Mouse (Mus musculus): ENCODE measurements around the gene Gpat3. TPM values are rescaled to one million over a fixed set of nuclear protein-coding genes. Genes with fewer than 3 reads are reported as not detected.

The Gpat3 gene
- polyA plus RNA-seq, 1 experiment from 2014 or later: 0.57 TPM

DNA sequence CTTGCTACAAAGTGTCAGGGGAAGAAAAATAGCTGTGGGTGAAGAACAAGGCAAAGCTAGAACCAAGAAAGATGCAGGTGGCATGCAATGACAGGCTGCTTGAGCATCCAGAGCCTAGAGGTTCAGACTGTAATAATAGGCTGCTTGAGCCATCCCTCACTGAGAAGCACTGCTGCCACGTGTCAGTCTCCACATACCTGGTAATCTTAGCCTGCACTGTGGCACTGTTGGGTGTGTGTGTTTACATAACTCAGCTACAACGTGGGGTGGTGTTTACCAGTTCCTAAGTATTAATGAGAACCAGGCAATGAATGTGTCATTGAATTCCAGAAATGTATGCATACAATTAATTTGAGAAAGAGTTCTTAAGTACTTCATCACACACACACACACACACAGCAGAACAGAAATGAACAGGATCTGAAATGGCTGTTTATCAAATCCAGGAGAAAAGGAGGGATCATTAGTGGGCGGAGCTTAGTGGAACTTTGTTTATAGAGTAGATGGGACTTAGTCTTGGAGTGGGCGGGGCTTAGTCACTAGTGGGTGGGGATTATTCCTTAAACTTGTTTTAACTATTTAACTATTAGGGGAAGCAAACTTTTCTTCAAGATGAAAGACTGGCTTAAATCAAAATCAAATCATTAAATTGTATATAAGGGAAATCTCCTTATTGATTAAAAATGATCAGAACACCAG, 23.8 kb downstream of the Gpat3 start:
- Histone ChIP-seq H3K4me2 (ENCODE audit: low read length) (no peak overlapping the region), H3K36me3 (ENCODE audit: control insufficient read depth, insufficient read depth, low read length) (no peaks in the 10 kb centered on the region), H3K27me3 (ENCODE audit: control insufficient read depth, insufficient read depth, low read depth, low read length) (no peaks in the 10 kb centered on the region), H3K9ac (ENCODE audit: low read depth, low read length) (no peak overlapping the region), H3K9me3 (replicated peaks; ENCODE audit: control insufficient read depth, low read length, poor library complexity, severe bottlenecking) (no peaks in the 10 kb centered on the region), H3K27ac (ENCODE audit: low read length) (no peak overlapping the region), H3K4me1 (ENCODE audit: control insufficient read depth, insufficient read depth, low read length) (no peaks in the 10 kb centered on the region), H3K4me3 (ENCODE audit: low read depth, low read length) (no peak overlapping the region)
- WGBS: 75% methylated on average over 4 of the region's 4 CpGs
- ATAC-seq: no peak

DNA sequence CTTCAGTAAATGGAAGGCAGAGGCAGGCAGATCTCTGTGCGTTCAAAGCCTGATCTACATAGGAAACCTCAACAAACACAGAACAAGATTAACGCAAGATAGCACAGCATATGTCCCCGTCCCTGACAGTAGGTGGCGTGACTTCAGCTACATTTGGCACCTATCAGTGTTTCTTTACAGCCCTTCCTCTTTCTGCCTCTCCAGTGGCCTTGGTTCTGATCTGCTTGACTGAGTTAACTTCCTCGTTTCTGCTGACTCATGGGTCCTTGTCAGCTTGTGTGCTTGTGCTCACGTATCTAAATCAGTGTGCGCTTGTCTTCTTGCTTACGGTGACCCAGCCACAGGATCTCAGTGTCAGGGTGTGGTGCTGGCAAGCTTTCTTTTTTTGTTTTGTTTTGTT, 26.5 kb downstream of the Gpat3 start:
- no peak overlapping the region for H3K4me3 ChIP-seq (ENCODE audit: low read depth, low read length)
- no peaks in the 10 kb centered on the region for H3K36me3 ChIP-seq (ENCODE audit: control insufficient read depth, insufficient read depth, low read length)
- H3K27me3 ChIP-seq (ENCODE audit: control insufficient read depth, insufficient read depth, low read depth, low read length): no peaks in the 10 kb centered on the region
- ATAC-seq: no peak
- H3K4me1 ChIP-seq (ENCODE audit: control insufficient read depth, insufficient read depth, low read length): no peaks in the 10 kb centered on the region
- no peak overlapping the region for H3K9ac ChIP-seq (ENCODE audit: low read depth, low read length)
- H3K27ac ChIP-seq (ENCODE audit: low read length): no peak overlapping the region
- H3K4me2 ChIP-seq (ENCODE audit: low read length): no peak overlapping the region
- H3K9me3 ChIP-seq (replicated peaks; ENCODE audit: control insufficient read depth, low read length, poor library complexity, severe bottlenecking): no peaks in the 10 kb centered on the region
- 92% methylated on average over 8 of the region's 8 CpGs for WGBS

DNA sequence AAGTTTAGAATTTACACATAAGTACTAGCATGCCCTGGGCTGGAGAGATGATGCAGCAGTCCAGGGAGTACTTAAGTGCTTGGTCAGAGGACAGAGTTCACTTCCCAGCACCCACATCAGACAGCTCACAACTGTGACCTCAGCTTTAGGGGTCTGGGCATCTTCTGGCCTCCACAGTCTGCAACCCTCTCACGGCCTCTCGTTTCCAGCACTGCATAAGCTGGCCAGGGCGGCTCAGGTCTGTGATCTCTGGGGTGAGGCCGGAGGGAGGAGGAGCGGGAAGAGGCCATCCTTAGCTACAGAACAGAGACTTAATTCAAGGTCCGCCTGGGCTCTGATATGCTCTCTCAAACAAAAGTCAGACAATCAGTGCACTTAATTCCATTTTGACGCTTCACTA, 29.2 kb downstream of the Gpat3 start:
- Histone ChIP-seq H3K27ac (ENCODE audit: low read length) (no peak overlapping the region), H3K4me3 (ENCODE audit: low read depth, low read length) (no peak overlapping the region), H3K9me3 (replicated peaks; ENCODE audit: control insufficient read depth, low read length, poor library complexity, severe bottlenecking) (no peaks in the 10 kb centered on the region), H3K9ac (ENCODE audit: low read depth, low read length) (no peak overlapping the region), H3K4me1 (ENCODE audit: control insufficient read depth, insufficient read depth, low read length) (no peaks in the 10 kb centered on the region), H3K27me3 (ENCODE audit: control insufficient read depth, insufficient read depth, low read depth, low read length) (no peaks in the 10 kb centered on the region), H3K4me2 (ENCODE audit: low read length) (no peak overlapping the region), H3K36me3 (ENCODE audit: control insufficient read depth, insufficient read depth, low read length) (no peaks in the 10 kb centered on the region)
- 47% methylated on average over 7 of the region's 7 CpGs for WGBS
- ATAC-seq: no peak

DNA sequence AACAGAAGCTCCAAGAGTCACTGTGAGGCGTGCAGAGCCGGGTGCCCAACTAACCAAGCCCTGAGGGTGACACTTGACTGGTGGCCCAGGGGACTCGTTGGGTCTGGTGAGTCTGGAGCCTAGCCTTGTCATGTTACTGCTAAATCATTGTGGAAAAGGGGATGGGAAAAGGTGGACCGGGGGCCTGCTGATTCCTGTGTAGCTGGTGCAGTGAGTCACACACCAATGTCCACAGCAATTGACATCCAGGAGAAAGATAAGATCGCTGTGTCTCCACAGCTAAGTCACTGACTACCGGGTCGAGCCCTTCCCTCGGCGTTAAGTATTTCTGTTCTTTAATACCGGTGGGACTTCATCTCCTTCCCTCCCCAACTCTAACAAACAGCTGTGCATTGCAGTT, 29.7 kb downstream of the Gpat3 start:
- H3K9ac ChIP-seq (ENCODE audit: low read depth, low read length): no peak overlapping the region
- no peak for ATAC-seq
- no peak overlapping the region for H3K4me2 ChIP-seq (ENCODE audit: low read length)
- H3K9me3 ChIP-seq (replicated peaks; ENCODE audit: control insufficient read depth, low read length, poor library complexity, severe bottlenecking): no peaks in the 10 kb centered on the region
- no peaks in the 10 kb centered on the region for H3K27me3 ChIP-seq (ENCODE audit: control insufficient read depth, insufficient read depth, low read depth, low read length)
- no peaks in the 10 kb centered on the region for H3K4me1 ChIP-seq (ENCODE audit: control insufficient read depth, insufficient read depth, low read length)
- H3K36me3 ChIP-seq (ENCODE audit: control insufficient read depth, insufficient read depth, low read length): no peaks in the 10 kb centered on the region
- no peak overlapping the region for H3K27ac ChIP-seq (ENCODE audit: low read length)
- 61% methylated on average over 10 of the region's 10 CpGs for WGBS
- no peak overlapping the region for H3K4me3 ChIP-seq (ENCODE audit: low read depth, low read length)

DNA sequence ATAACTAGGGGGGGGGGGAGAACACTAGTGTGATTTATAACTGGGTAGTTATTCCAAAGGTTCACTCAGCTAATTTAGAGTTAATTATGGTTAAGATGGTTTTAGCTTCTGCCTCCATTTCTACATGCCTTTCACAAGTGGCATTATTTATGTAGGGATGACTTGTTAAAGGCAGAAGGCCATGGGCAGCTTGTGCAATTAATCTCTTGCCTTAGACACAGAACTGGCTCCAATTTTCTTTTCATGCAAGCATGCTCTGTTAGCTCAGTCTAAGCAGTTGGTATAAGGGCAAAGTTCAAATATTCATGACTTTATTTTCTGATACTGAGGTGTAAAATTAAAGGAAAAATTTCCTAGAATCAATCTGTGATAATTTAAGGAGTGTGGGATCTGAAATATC, 31.5 kb downstream of the Gpat3 start:
- no peak for ATAC-seq
- Histone ChIP-seq H3K9ac (ENCODE audit: low read depth, low read length) (no peak overlapping the region), H3K4me1 (ENCODE audit: control insufficient read depth, insufficient read depth, low read length) (no peaks in the 10 kb centered on the region), H3K27me3 (ENCODE audit: control insufficient read depth, insufficient read depth, low read depth, low read length) (no peaks in the 10 kb centered on the region), H3K4me3 (ENCODE audit: low read depth, low read length) (no peak overlapping the region), H3K9me3 (replicated peaks; ENCODE audit: control insufficient read depth, low read length, poor library complexity, severe bottlenecking) (no peaks in the 10 kb centered on the region), H3K27ac (ENCODE audit: low read length) (no peak overlapping the region), H3K36me3 (ENCODE audit: control insufficient read depth, insufficient read depth, low read length) (no peaks in the 10 kb centered on the region), H3K4me2 (ENCODE audit: low read length) (no peak overlapping the region)

DNA sequence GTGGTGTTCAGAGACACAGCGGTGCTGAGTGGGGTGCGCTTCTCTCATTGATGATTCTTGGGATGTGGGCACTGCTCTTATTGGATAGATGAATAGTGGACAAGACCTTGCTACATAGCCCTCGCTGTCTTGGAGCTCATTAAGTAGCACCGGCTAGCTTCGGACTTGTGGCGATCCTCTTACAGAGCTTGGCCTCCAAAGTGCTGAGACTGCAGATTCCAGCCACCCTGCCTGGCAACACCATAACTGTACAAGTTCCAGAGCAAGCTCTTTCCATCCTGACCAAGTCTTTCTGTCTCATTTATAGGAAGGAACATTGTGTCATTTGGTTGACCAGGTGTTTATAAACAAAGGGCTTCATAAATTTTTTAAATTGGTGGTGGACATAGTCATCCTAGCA, 39.7 kb downstream of the Gpat3 start:
- Histone ChIP-seq H3K4me1 (ENCODE audit: control insufficient read depth, insufficient read depth, low read length) (no peaks in the 10 kb centered on the region), H3K36me3 (ENCODE audit: control insufficient read depth, insufficient read depth, low read length) (no peaks in the 10 kb centered on the region), H3K4me2 (ENCODE audit: low read length) (no peak overlapping the region), H3K4me3 (ENCODE audit: low read depth, low read length) (no peak overlapping the region), H3K27me3 (ENCODE audit: control insufficient read depth, insufficient read depth, low read depth, low read length) (no peaks in the 10 kb centered on the region), H3K9me3 (replicated peaks; ENCODE audit: control insufficient read depth, low read length, poor library complexity, severe bottlenecking) (no peaks in the 10 kb centered on the region), H3K9ac (ENCODE audit: low read depth, low read length) (no peak overlapping the region), H3K27ac (ENCODE audit: low read length) (no peak overlapping the region)
- ATAC-seq: no peak
- WGBS: 86% methylated on average over 6 of the region's 6 CpGs

DNA sequence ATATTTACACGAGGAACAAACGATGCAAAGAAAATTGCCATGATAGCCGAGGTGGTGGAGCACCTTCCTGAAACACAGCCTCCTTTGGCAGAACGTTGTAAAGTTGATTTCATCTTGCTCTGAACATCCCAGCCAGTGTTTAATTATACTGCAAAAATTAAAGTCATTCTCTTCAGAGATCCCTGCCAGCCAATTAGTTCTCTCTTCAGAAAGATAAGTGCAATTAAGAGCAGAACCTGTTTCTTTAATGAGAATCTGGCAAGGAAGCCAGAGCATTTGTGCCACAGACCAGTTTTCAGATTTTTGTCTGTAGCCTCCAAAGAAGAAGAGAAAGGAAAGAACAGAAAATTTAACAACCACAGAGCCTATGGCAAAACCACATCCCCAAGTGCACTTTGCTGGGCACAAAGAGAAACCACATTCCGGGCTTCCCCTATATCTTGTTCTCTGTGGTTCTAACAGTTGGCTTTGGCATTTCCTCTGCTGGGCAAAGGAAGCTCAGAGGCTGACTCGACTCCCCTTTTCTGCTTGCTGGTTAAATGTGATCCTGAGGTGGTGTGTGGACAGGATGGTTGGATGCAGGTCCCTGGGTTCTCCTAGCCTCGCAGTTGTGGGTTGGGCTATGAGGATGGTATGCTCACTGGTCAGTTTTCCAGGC, 40.9 kb downstream of the Gpat3 start:
- no peak overlapping the region for H3K9ac ChIP-seq (ENCODE audit: low read depth, low read length)
- H3K4me2 ChIP-seq (ENCODE audit: low read length): no peak overlapping the region
- WGBS: 85% methylated on average over 7 of the region's 7 CpGs
- H3K27ac ChIP-seq (ENCODE audit: low read length): no peak overlapping the region
- H3K27me3 ChIP-seq (ENCODE audit: control insufficient read depth, insufficient read depth, low read depth, low read length): no peaks in the 10 kb centered on the region
- H3K4me1 ChIP-seq (ENCODE audit: control insufficient read depth, insufficient read depth, low read length): no peaks in the 10 kb centered on the region
- H3K36me3 ChIP-seq (ENCODE audit: control insufficient read depth, insufficient read depth, low read length): no peaks in the 10 kb centered on the region
- H3K9me3 ChIP-seq (replicated peaks; ENCODE audit: control insufficient read depth, low read length, poor library complexity, severe bottlenecking): no peaks in the 10 kb centered on the region
- H3K4me3 ChIP-seq (ENCODE audit: low read depth, low read length): no peak overlapping the region
- no peak for ATAC-seq

DNA sequence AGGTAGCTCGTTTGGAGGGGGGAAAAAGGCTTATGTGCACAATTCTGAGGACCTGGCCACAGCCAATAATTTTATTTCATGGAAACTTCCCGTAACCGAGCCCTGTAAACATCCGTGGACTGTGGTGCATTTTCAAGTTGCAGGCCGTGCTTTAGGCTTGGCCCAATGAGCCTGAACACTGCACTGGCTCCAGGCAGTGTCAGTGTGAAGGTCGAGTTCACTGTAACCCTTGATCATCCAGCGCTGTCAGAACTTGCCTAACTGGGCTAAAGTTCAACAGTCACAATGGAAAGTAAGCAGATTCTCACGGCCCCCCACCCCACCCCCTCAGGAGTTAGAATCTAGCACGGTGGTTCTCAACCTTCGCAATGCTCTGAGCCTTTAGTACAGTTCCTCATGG, 50.7 kb downstream of the Gpat3 start:
- no peaks in the 10 kb centered on the region for H3K27me3 ChIP-seq (ENCODE audit: control insufficient read depth, insufficient read depth, low read depth, low read length)
- no peak overlapping the region for H3K4me2 ChIP-seq (ENCODE audit: low read length)
- H3K27ac ChIP-seq (ENCODE audit: low read length): no peak overlapping the region
- ATAC-seq: no peak
- no peak overlapping the region for H3K4me3 ChIP-seq (ENCODE audit: low read depth, low read length)
- no peaks in the 10 kb centered on the region for H3K36me3 ChIP-seq (ENCODE audit: control insufficient read depth, insufficient read depth, low read length)
- 84% methylated on average over 10 of the region's 10 CpGs for WGBS
- H3K4me1 ChIP-seq (ENCODE audit: control insufficient read depth, insufficient read depth, low read length): no peaks in the 10 kb centered on the region
- H3K9ac ChIP-seq (ENCODE audit: low read depth, low read length): no peak overlapping the region
- H3K9me3 ChIP-seq (replicated peaks; ENCODE audit: control insufficient read depth, low read length, poor library complexity, severe bottlenecking): 0 out of 2 replicates have a peak, but pooled peaks cover 2% of the 10 kb centered on the region

DNA sequence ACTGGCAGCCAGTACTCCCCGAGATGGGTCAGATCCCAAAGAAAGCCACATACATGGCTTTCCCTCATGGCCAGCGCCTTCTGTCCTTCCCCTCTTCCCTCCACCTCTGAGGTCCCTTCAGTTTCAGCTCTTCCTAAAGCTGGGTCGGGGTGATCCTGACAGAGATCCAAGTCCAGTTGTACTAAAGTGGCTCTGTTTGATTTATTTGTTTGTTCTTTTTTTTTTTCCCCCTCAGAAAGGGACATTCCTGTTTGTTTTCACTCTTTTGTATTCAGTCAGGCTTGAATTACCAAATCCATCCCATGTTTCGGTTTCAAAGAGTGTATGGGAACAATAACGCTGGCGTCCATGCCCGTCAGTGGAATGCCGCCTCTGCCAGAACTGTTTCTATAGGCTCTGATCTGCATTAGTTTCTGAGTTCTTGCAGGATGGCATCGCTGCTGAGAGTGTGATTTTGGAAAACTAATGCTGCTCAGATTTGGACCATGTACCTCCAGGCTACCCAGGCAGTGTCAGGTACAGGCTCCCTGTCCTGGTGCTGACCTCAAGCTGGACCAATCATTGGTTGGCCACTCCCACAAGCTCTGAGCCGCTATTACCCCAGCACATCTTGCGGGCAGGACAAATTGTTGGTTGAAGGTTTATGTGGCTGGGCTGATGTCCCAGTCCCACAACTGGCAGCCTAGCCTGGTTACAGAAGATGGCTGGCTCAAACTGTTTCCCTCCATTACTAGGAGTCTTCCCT, 54.4 kb downstream of the Gpat3 start:
- H3K27me3 ChIP-seq (ENCODE audit: control insufficient read depth, insufficient read depth, low read depth, low read length): no peaks in the 10 kb centered on the region
- H3K4me2 ChIP-seq (ENCODE audit: low read length): no peak overlapping the region
- no peak overlapping the region for H3K27ac ChIP-seq (ENCODE audit: low read length)
- H3K4me1 ChIP-seq (ENCODE audit: control insufficient read depth, insufficient read depth, low read length): no peaks in the 10 kb centered on the region
- ATAC-seq: no peak
- H3K9me3 ChIP-seq (replicated peaks; ENCODE audit: control insufficient read depth, low read length, poor library complexity, severe bottlenecking): no peaks in the 10 kb centered on the region
- no peak overlapping the region for H3K9ac ChIP-seq (ENCODE audit: low read depth, low read length)
- H3K36me3 ChIP-seq (ENCODE audit: control insufficient read depth, insufficient read depth, low read length): no peaks in the 10 kb centered on the region
- WGBS: 68% methylated on average over 11 of the region's 11 CpGs
- no peak overlapping the region for H3K4me3 ChIP-seq (ENCODE audit: low read depth, low read length)

Data from midbrain, embryonic 16.5 days (tissue).